Mouse (Mus musculus): Measurements from ENCODE around the gene Rabgef1.

DNA sequence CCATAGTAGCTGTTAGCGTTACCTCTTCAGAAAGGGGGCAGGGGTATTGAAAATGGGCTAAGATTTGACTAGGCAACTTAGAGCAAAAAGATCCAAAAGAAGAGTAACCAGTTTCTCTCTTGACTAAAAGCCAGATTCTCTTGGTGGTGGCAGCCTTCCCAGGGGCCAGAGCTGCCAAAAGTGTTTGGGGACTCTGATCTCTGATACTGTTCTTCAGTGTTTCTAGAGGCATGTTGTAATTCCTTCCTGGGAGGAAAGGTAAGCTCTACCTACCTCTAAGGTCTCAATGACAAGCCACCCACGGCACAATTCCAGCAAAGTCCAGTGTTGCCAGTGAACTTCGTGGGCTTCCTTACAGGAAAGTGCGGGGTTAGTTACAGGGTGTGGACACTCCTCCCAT lies 45.8 kb downstream of the Rabgef1 start:
- no peak for TF ChIP-seq CTCF (IDR thresholded peaks at IDR 0.05; ENCODE audit: low read depth)
- TF ChIP-seq EP300 (IDR thresholded peaks at IDR 0.05; ENCODE audit: low read depth), result no peak
